Mouse (Mus musculus) brain, embryonic 14.5 days (tissue): ENCODE data around the gene Deaf1. TPM values are rescaled to one million over a fixed set of nuclear protein-coding genes. Genes with fewer than 3 reads are reported as not detected.
A peak's percentile ranks its signal among the peaks of the same experiment; 100 is the strongest.

Source experiments
- DNase-seq: peaks from one replicate; pipeline ENCODE4 v3.0.0-alpha.2; 2011; ENCODE audit warnings: low read depth
- CTCF ChIP-seq: fragments of 200-500 bp; IDR thresholded peaks from 2 replicates; pipeline ENCODE4 v1.5.1; 2012; ENCODE audit warnings: inconsistent platforms, mild to moderate bottlenecking, moderate library complexity, borderline replicate concordance; ENCODE audit not compliant: insufficient read depth, insufficient read length; ENCODE audit errors: extremely low read depth
- POLR2A ChIP-seq: fragments of 200-500 bp; IDR thresholded peaks from 2 replicates; pipeline ENCODE4 v1.6.1; 2012; ENCODE audit warnings: mild to moderate bottlenecking, inconsistent platforms, borderline replicate concordance; ENCODE audit not compliant: poor library complexity, insufficient read depth, insufficient read length, severe bottlenecking; ENCODE audit errors: extremely low read depth
- polyA plus RNA-seq: library from polyadenylated mRNA; depleted of rRNA; stranded (reverse); fragments of >200 nt; gene quantifications from 2 replicates; pipeline ENCODE4 v1.2.3, GENCODE M21; 2012

The Deaf1 gene
- polyA plus RNA-seq, 1 experiment = 82.1 TPM

- peak; percentile 35 for DNase-seq
- TF ChIP-seq POLR2A (no peak), CTCF (peak; percentile 30; the same call in 1 of the 2 replicates)
Measured at GRCm38 (mm10) chr7:141355626-141356326, 28.3 kb upstream of the Deaf1 start.

GRCm38 (mm10) chr7:141355051-141355450 is 27.6 kb upstream of the Deaf1 start:
- DNase-seq = peak; percentile 50

GRCm38 (mm10) chr7:141351061-141351460 is 23.6 kb upstream of the Deaf1 start:
- TF ChIP-seq CTCF (no peak), POLR2A (no peak)
- DNase-seq = no peak

More at GRCm38 (mm10) chr7:141355051-141355450, 27.6 kb upstream of the Deaf1 start:
- TF ChIP-seq POLR2A (no peak), CTCF (no peak)

- no peak for DNase-seq
- TF ChIP-seq POLR2A (no peak), CTCF (no peak)
Measured at GRCm38 (mm10) chr7:141344787-141345186, 17.3 kb upstream of the Deaf1 start.

- TF ChIP-seq POLR2A (no peak), CTCF (no peak)
- no peak for DNase-seq
Measured at GRCm38 (mm10) chr7:141343696-141344095, 16.2 kb upstream of the Deaf1 start.

- no peak for DNase-seq
- TF ChIP-seq POLR2A (no peak), CTCF (no peak)
Measured at GRCm38 (mm10) chr7:141343230-141343629, 15.7 kb upstream of the Deaf1 start.

- no peak for DNase-seq
- TF ChIP-seq CTCF = no peak
- no peak for TF ChIP-seq POLR2A
Measured at GRCm38 (mm10) chr7:141341689-141342226, 14.3 kb upstream of the Deaf1 start.

GRCm38 (mm10) chr7:141340476-141340875 is 13.0 kb upstream of the Deaf1 start:
- no peak for DNase-seq
- no peak for TF ChIP-seq POLR2A

- TF ChIP-seq CTCF (no peak), POLR2A (no peak)
Measured at GRCm38 (mm10) chr7:141340023-141340422, 12.5 kb upstream of the Deaf1 start.

GRCm38 (mm10) chr7:141339215-141339920 is 11.9 kb upstream of the Deaf1 start:
- no peak for DNase-seq
- no peak for TF ChIP-seq CTCF
- TF ChIP-seq POLR2A = no peak

More at GRCm38 (mm10) chr7:141340023-141340422, 12.5 kb upstream of the Deaf1 start:
- DNase-seq = no peak

GRCm38 (mm10) chr7:141338576-141339131 is 11.2 kb upstream of the Deaf1 start, which contains the start of gene Eps8l2:
TSS of gene Eps8l2 (plus strand) at chr7:141338880.
- DNase-seq = no peak

GRCm38 (mm10) chr7:141337716-141338416 is 10.4 kb upstream of the Deaf1 start:
- no peak for DNase-seq
- no peak for TF ChIP-seq CTCF
- no peak for TF ChIP-seq POLR2A

More at GRCm38 (mm10) chr7:141338576-141339131, 11.2 kb upstream of the Deaf1 start, which contains the start of gene Eps8l2:
- TF ChIP-seq CTCF = no peak
- no peak for TF ChIP-seq POLR2A
